ENCODE assay signal across 10 mouse cellular contexts in the genomic region with DNA sequence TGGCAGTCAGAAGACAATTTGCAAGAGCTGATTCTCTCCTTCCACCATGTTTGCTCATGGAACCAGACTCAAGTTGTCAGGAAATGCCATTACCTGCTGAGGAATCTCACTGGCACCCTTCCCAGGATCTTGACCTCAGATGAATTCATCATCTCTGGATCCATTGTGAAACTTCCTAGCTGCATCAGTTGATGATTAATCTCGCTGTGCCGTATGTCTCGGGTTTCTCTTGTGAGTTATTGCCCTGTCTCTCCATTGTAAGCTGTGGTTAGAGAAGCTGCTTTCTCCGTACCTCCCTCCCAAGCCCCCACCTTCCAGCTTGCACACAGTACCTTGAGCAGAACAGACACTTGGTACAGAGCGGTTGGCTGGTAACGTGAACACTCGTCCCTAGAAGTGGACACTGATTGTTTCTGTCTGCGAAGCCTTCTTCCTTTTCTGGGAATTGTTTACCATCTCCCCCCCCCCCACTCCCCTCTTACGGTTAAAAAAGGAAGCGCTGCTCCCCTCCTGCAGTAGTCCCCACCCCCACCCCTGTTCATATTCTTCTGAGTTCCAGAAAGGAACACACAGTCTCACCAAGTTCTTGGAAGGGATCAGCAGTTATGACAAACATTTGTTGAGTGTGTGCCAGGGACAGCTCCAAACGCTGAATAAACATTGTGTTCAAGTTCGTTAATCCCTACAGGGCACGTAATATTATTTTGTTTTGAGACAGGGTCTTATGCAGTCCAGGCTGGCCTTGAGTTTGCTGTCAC. TPM values are rescaled to one million over a fixed set of nuclear protein-coding genes. Genes with fewer than 3 reads are reported as not detected.
A peak's percentile ranks its signal among the peaks of the same experiment; 100 is the strongest.
DNase-seq lines count a peak whose midpoint lies in the region; ATAC-seq lines count a peak whose summit lies in the region.
"Had no signal": no experiment of that assay in that cellular context is flagged by ENCODE, and none has a peak within 500 bp of the region (broad histone marks: within the 10 kb centered on the region; RNA-seq: fewer than 3 reads in every experiment).

No protein-coding gene starts in this region.

- no peak overlapping the region for H3K9ac ChIP-seq in embryonic facial prominence, embryonic 12.5 days
- H3K9ac ChIP-seq in heart, embryonic 12.5 days, result no peak overlapping the region
- no peak overlapping the region for H3K9ac ChIP-seq in stomach, embryonic 14.5 days (replicated peaks; ENCODE audit: low read depth, low read length)
- no peak overlapping the region for H3K9ac ChIP-seq in forebrain, embryonic 13.5 days

- no peaks in the 10 kb centered on the region for H3K27me3 ChIP-seq in embryonic facial prominence, embryonic 12.5 days
- H3K27me3 ChIP-seq in embryonic facial prominence, embryonic 10.5 days (replicated peaks; ENCODE audit: low read depth, poor library complexity, severe bottlenecking), result no peaks in the 10 kb centered on the region
- H3K27me3 ChIP-seq in heart, embryonic 12.5 days (replicated peaks), result no peaks in the 10 kb centered on the region
- no peaks in the 10 kb centered on the region for H3K27me3 ChIP-seq in stomach, embryonic 14.5 days (ENCODE audit: control insufficient read depth, insufficient read depth, low read length)
- H3K27me3 ChIP-seq in forebrain, embryonic 13.5 days, result no peaks in the 10 kb centered on the region

- no peak for ATAC-seq in embryonic facial prominence, embryonic 12.5 days (ENCODE audit: insufficient number of reproducible peaks, insufficient read depth, low FRiP score, low TSS enrichment)
- no peak for ATAC-seq in heart, embryonic 12.5 days (ENCODE audit: insufficient number of reproducible peaks, low FRiP score)
- peak; percentile 61; the same call in 1 of the 2 replicates for ATAC-seq in stomach, embryonic 14.5 days (ENCODE audit: insufficient number of reproducible peaks, insufficient read depth, low FRiP score, low read depth)
- ATAC-seq in forebrain, embryonic 13.5 days, result no peak

- WGBS in embryonic facial prominence, embryonic 12.5 days, result 42% methylated on average over 13 of the region's 13 CpGs
- 65% methylated on average over 13 of the region's 13 CpGs for WGBS in embryonic facial prominence, embryonic 10.5 days
- 48% methylated on average over 13 of the region's 13 CpGs for WGBS in heart, embryonic 12.5 days
- 4% methylated on average over 13 of the region's 13 CpGs for WGBS in stomach, embryonic 14.5 days
- WGBS in forebrain, embryonic 13.5 days, result 60% methylated on average over 13 of the region's 13 CpGs

- DNase-seq in embryonic facial prominence, embryonic 10.5 days (ENCODE audit: low spot score), result no peak
- peak; percentile 38 to 48 for DNase-seq in adrenal gland, adult 18-20 months (ENCODE audit: low spot score in 2 of 2)
- peak; percentile 88 for DNase-seq in kidney, postnatal 10 days
- DNase-seq in layer of hippocampus, postnatal 25 days (ENCODE audit: extremely low spot score in 1 of 2, low spot score in 1 of 2), result no peak

- no peaks in the 10 kb centered on the region for H3K36me3 ChIP-seq in embryonic facial prominence, embryonic 12.5 days
- H3K36me3 ChIP-seq in embryonic facial prominence, embryonic 10.5 days (replicated peaks), result no peaks in the 10 kb centered on the region
- H3K36me3 ChIP-seq in heart, embryonic 12.5 days, result no peaks in the 10 kb centered on the region
- no peaks in the 10 kb centered on the region for H3K36me3 ChIP-seq in stomach, embryonic 14.5 days (ENCODE audit: control insufficient read depth, insufficient read depth, low read length)
- H3K36me3 ChIP-seq in forebrain, embryonic 13.5 days (ENCODE audit: poor library complexity, severe bottlenecking), result no peaks in the 10 kb centered on the region

- 0 out of 2 replicates have a peak, but pooled peaks cover 3% of the 10 kb centered on the region for H3K9me3 ChIP-seq in embryonic facial prominence, embryonic 12.5 days
- no peaks in the 10 kb centered on the region for H3K9me3 ChIP-seq in embryonic facial prominence, embryonic 10.5 days
- H3K9me3 ChIP-seq in heart, embryonic 12.5 days (replicated peaks), result peaks cover 11% of the 10 kb centered on the region
- no peaks in the 10 kb centered on the region for H3K9me3 ChIP-seq in stomach, embryonic 14.5 days (ENCODE audit: control insufficient read depth, low read depth, low read length)
- H3K9me3 ChIP-seq in forebrain, embryonic 13.5 days (replicated peaks), result peaks cover 9% of the 10 kb centered on the region; the same call in 1 of the 2 replicates

- peak overlapping the region; percentile 32 for H3K4me2 ChIP-seq in embryonic facial prominence, embryonic 12.5 days (replicated peaks)
- peak overlapping the region; percentile 3; the same call in 1 of the 2 replicates for H3K4me2 ChIP-seq in heart, embryonic 12.5 days
- H3K4me2 ChIP-seq in stomach, embryonic 14.5 days (replicated peaks; ENCODE audit: low read depth, low read length), result peak overlapping the region; percentile 37
- H3K4me2 ChIP-seq in forebrain, embryonic 13.5 days, result no peak overlapping the region

- H3K27ac ChIP-seq in embryonic facial prominence, embryonic 12.5 days, result peak overlapping the region; percentile 55; the same call in 1 of the 2 replicates
- H3K27ac ChIP-seq in embryonic facial prominence, embryonic 10.5 days (replicated peaks), result no peak overlapping the region
- no peak overlapping the region for H3K27ac ChIP-seq in heart, embryonic 12.5 days (ENCODE audit: poor library complexity, severe bottlenecking)
- H3K27ac ChIP-seq in stomach, embryonic 14.5 days (ENCODE audit: low read length), result peak overlapping the region; percentile 58
- H3K27ac ChIP-seq in forebrain, embryonic 13.5 days, result no peak overlapping the region

- H3K4me3 ChIP-seq in embryonic facial prominence, embryonic 12.5 days, result no peak overlapping the region
- no peak overlapping the region for H3K4me3 ChIP-seq in embryonic facial prominence, embryonic 10.5 days
- H3K4me3 ChIP-seq in heart, embryonic 12.5 days, result no peak overlapping the region
- peak overlapping the region; percentile 8; the same call in 1 of the 2 replicates for H3K4me3 ChIP-seq in stomach, embryonic 14.5 days (ENCODE audit: low read depth, low read length)
- H3K4me3 ChIP-seq in forebrain, embryonic 13.5 days, result no peak overlapping the region
- H3K4me3 ChIP-seq: erythroblast, embryonic 14.5 days had no signal

- peaks cover 5% of the 10 kb centered on the region; the same call in 1 of the 2 replicates for H3K4me1 ChIP-seq in embryonic facial prominence, embryonic 12.5 days
- peaks cover 12% of the 10 kb centered on the region for H3K4me1 ChIP-seq in embryonic facial prominence, embryonic 10.5 days
- H3K4me1 ChIP-seq in heart, embryonic 12.5 days (replicated peaks), result no peaks in the 10 kb centered on the region
- H3K4me1 ChIP-seq in stomach, embryonic 14.5 days (ENCODE audit: control insufficient read depth, insufficient read depth, low read length), result peaks cover 14% of the 10 kb centered on the region
- 0 out of 2 replicates have a peak, but pooled peaks cover 3% of the 10 kb centered on the region for H3K4me1 ChIP-seq in forebrain, embryonic 13.5 days

RNA-seq across cellular contexts. Expression of a gene that starts 12.5 kb away (rescaled TPM):
- polyA plus RNA-seq in embryonic facial prominence, embryonic 12.5 days (2016; fragmentation: Nextera tagmentation; extraction: Ambion mirVana), result 0.93 and 1.0 TPM in 2 replicates
- polyA plus RNA-seq in embryonic facial prominence, embryonic 10.5 days (2016; fragmentation: Nextera tagmentation; extraction: Ambion mirVana), result 0.15 and 0.27 TPM in 2 replicates
- under 1 TPM; 0.23 to 0.51 TPM for total RNA-seq in adrenal gland, adult 18-20 months (2021)
- not detected in 2 replicates for polyA plus RNA-seq in heart, embryonic 12.5 days (2016; fragmentation: Nextera tagmentation; extraction: Ambion mirVana)
- 0.26 and 1.0 TPM in 2 replicates for polyA plus RNA-seq in stomach, embryonic 14.5 days (2014; fragmentation: Nextera tagmentation; extraction: Ambion mirVana)
- 10 to 100 TPM; 21.3 to 24.9 TPM for total RNA-seq in layer of hippocampus, postnatal 25 days (2021)
- polyA plus RNA-seq in forebrain, embryonic 13.5 days (2015; fragmentation: Nextera tagmentation; extraction: Ambion mirVana), result 0.87 and 0.92 TPM in 2 replicates
- polyA plus RNA-seq: erythroblast, embryonic 14.5 days; spleen, adult 2 months had no signal

RNA-seq across cellular contexts. Expression of a gene that starts 57.2 kb away (rescaled TPM):
- polyA plus RNA-seq in embryonic facial prominence, embryonic 12.5 days (2016; fragmentation: Nextera tagmentation; extraction: Ambion mirVana), result 23.6 and 30.4 TPM in 2 replicates
- 25.0 and 26.3 TPM in 2 replicates for polyA plus RNA-seq in embryonic facial prominence, embryonic 10.5 days (2016; fragmentation: Nextera tagmentation; extraction: Ambion mirVana)
- 10 to 100 TPM; 24.3 to 29.4 TPM for total RNA-seq in adrenal gland, adult 18-20 months (2021)
- 19.4 TPM in 2 replicates for polyA plus RNA-seq in heart, embryonic 12.5 days (2016; fragmentation: Nextera tagmentation; extraction: Ambion mirVana)
- polyA plus RNA-seq in stomach, embryonic 14.5 days (2014; fragmentation: Nextera tagmentation; extraction: Ambion mirVana), result 36.1 and 39.3 TPM in 2 replicates
- 10 to 100 TPM; 89.6 to 94.5 TPM for total RNA-seq in layer of hippocampus, postnatal 25 days (2021)
- polyA plus RNA-seq in forebrain, embryonic 13.5 days (2015; fragmentation: Nextera tagmentation; extraction: Ambion mirVana), result 21.2 and 23.4 TPM in 2 replicates

Comparison
In these comparisons a context has a peak if more than half of its experiments do, and no peak if none do; other contexts are left out.
1. H3K27ac ChIP-seq: peak in embryonic facial prominence, embryonic 12.5 days (single experiment) and stomach, embryonic 14.5 days (single experiment); none in embryonic facial prominence, embryonic 10.5 days (single experiment), heart, embryonic 12.5 days (single experiment) and forebrain, embryonic 13.5 days (single experiment).
2. DNase-seq: peak in adrenal gland, adult 18-20 months (2 of 2) and kidney, postnatal 10 days (single experiment); none in embryonic facial prominence, embryonic 10.5 days (single experiment) and layer of hippocampus, postnatal 25 days (0 of 2).